Mouse (Mus musculus): Measurements from ENCODE around the gene Calm4.

Calm4 gene

DNA sequence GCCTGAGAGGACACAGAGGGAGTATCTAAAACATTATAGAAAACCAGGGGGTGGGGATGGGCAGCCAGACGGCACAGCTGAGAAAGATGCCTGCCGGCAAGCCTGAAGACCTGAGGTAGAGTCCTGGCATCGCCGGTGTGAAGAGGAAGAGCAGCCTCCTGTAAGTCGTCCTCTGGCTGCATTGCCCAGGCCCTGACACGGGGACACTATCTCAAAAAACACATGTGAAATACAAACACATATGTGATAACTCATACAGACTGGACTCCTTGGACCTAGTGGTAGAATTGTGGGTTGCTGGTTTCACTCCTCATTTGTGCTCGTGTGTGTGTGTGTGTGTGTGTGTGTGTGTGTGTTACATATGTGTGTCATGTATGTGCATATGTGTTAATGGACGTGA is 23.7 kb downstream of the Calm4 start:
- DNase-seq (ENCODE audit: low spot score) = no peak

DNA sequence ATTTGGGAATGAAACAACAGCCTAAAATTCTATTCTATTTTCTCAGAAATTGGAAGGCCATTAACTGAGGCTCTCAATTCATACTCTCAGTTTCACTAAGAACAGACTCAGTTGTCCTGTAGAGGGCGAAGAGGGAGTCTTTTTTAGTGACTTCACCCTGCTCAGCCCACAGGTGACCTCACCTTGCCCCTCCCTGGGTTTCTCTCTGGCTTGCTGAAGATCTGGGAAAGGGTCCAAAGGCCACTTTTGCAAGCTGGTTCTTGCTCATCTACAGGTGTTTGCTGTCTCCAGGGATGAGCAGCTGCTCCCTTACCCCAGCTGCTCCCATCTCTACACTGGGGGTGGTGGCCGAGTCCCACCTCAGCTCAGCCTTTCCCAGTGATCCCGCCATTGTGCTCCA is 24.8 kb downstream of the Calm4 start:
- no peak for DNase-seq (ENCODE audit: low spot score)

DNA sequence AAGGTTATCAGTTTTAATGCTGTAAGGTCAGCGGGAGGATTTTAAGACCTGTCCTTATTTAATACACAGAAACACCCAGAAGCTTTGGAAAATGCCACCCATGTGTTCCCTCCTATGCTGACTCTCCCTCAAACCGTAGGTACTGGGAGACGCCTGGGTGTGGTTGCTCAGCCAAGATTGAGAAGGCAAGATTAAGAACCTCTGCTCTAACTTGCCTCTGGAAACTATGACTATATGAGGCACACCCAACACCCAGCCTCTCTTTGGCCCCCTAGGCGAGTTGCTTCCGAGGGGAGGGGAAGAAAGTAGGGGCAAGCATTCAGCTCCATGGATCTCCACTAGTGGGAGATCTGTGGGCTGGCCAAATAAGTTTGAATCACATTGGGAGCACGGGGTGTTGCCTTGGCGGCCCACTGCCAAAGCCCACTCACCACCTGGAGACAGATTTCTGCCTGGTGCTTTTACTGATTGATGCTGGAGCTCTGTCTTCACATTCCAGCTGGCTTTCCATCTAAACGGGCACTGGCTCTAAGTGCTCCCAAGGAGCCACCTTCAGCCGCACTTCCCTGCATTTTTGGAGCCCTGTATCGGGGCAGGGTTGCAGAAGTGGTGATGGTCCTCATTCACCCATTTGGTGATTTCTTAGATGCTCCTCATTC is 25.5 kb downstream of the Calm4 start:
- no peak for DNase-seq (ENCODE audit: low spot score)

DNA sequence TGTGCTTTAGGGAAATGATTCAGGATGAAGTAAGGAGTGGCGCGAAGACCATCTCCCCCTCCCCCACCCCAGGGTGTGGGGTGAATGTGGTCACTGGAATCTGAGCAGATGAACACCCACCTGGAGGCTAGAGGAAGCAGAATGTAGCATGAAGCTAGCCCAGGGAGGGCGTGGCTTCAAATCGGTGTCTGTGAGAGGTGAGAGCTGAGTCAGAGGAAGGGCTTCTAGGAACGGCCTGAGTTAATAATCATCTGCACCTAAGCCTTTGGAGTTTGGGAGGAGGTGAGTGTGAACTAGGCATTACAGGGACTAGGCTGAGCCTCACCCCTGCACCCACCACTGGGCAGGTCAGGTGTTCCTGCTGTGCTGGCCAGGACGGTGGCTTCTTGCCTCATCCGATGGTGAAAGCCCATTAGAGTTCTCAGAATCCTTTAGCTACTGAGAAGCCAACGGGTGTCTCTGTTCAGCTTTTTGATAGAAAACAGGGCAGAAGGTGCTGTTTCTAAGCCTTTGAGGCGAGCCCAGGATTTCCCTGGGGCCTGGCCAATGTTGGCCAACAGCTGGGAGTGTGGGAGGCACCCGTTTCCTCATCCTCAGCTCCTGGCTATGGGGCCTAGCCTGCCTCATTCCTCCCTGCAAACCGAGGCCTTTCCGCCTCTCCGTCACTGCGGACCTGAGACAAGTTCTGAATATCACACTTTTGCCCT is 28.2 kb downstream of the Calm4 start:
- no peak for DNase-seq (ENCODE audit: low spot score)

DNA sequence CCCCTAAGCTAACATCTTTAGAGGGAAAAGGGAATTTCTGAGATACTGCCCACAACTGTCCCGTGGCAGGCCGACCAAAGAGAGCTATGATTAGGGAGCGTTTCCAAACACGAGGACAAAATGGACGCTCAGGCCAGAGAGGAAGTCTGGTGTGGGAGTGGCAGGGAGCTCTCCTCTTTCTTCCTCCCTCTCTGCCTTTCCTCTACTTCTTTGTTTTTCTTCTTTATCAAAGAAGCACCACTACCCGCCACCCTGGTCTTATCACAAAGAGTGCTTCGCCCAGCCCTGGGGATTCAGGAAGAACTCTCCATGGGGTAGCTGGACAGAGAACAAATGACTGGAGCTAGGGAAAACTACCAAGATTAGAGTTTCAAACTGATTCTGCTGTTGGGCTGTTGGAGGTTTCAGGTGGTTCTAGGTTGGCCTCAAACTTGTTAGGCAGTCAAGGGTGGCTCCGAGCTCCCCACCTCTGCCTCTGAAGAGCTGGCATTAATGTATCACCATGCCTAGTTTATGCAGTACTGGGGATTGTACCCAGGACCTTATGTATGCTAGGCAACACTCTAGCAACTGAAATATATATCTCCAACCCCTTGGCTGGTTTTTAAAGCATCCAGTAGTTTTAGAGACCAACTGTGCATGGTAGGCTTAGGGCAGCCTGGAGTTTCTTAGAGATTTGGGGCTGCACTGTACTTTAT is 28.9 kb downstream of the Calm4 start:
- DNase-seq (ENCODE audit: low spot score) = no peak

DNA sequence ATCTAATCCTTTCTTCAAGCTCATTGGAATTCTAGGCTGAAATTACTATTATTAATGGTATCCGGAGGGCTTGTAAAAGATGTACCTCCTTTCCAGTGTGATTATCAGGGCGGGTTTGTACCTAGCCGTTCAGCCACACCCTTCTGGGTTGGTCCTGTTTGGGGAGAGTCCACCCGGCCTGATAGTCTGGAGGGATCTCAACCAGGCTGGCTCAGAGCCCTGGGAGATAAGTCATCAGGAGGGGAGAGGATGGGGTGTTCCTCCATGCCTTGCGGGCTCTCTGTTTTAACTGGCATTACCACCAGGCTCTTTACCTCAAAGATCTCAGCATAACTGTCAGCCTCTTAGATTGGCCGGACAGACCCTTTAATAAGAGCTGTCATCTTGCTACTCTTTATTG is 29.6 kb downstream of the Calm4 start:
- DNase-seq (ENCODE audit: low spot score) = no peak

DNA sequence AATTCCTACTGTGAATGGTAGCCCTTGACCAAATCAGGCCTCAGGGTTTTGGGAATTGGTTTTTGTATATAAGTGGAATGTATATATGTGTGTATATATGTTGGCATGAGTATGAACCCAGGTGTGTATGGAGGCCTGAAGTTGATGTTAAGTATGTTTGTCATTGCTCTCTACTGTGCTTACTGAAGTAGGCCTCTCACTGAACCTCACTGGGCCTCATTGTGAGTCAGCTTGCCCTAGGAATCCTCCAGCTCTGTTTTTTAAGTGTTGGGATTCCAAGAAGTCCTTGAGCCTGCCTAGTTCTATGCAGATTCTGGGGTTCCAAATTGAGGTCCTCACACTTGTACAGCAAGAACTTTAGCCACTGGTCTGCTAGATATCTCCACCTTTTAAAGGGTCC is 32.3 kb downstream of the Calm4 start:
- DNase-seq (ENCODE audit: low spot score) = no peak

DNA sequence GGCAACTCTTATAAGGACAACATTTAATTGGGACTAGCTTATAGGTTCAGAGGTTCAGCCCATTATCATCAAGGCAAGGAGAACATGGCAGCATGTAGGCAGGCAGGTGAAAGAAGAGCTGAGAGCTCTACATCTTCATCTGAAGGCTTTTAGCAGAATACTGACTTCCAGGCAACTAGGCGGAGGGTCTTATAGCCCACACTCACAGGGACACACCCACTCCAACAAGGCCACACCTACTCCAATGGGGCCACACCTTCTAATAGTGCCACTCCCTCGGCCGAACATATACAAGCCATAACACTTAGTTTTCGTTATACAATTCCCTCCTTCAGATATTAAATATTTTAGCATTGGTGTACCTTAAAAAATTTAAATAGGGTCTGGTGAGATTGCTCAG is 35.3 kb downstream of the Calm4 start:
- DNase-seq (ENCODE audit: low spot score) = no peak

DNA sequence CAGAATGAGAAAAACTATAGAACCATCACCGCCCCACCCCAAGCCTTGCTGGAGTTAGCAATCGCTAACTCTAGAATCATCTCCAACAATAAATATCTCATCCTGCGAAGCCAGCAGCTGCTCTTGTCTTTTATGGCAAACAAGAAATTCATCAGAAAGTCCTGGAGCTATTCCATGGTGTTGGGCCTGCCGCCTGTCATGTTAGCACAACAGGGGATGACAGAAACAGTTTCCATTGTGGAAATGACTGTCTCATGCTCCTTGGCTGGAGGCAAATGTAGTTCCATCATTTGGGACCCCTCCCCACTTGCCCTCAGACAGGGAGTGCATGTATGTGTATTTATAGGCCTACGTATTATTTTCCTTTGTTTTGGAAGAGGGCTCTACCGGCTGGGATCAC is 38.9 kb downstream of the Calm4 start:
- no peak for DNase-seq (ENCODE audit: low spot score)

DNA sequence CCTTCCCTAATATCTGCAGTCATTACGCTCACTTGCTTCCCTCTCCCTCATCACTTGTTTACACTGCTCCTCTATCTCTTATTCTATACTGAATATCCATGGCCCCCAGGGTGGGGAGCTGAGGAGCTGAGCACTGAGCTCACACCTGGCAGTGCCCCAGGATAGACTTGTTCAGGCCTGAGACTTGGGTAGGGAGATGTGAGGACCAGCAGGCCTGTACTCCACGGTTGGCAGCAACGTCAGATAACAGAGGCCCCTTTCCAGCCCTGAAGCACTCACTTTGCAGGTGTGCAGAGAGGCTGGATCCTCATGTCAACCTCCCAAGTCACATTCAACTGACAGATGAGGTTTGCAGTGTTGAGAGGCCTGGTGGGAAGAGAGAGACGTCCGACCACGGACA is 39.6 kb downstream of the Calm4 start:
- DNase-seq (ENCODE audit: low spot score) = no peak

DNA sequence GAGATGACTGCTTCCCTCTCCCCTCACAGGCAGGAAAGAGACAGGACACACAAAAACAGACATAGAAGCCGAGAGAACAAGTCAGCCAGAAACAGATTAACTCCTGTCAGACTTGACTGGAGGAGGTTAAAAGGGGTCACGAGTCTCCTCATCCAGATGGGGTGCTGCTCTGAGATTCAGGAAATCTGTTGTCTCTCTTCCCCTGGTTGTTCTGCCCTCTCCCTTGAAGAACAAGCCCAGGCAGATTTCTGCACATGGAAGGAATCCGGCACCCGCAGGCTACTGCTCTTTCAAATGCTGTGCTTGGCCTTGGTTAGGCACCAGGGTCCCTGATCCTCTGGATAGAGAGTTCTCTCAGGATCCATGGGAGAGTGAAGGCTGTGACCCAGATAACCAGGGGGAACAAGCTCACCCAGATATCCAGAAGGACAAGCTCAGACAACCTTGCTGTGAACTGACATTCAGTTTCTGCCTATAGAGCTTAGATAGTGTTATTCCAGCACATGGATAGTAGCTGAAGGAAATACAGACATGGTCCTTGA is 40.2 kb downstream of the Calm4 start:
- no peak for DNase-seq (ENCODE audit: low spot score)

DNA sequence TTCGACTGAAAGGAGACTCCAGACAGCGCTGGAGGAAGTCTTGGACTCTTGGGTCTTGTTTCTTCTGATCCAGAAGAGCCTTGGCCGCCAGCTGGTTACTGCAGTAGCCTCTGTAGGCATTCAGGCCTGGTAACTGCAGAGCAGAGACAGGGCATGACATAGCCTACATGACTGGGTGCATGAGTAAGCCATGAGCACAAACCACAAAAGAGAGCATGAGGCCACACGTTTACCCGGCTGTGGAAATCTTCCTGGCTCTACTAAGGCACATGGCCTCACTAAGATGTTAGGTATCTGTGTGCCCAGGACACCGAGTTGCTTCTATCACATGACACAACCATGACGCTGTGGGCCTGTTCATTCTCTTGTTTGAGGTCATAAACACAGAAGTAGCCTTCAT is 49.1 kb downstream of the Calm4 start:
- DNase-seq (ENCODE audit: low spot score) = no peak

All from ovary, postnatal 14 days (tissue).